Mouse (Mus musculus): ENCODE data around the gene Apoa1. TPM values are rescaled to one million over a fixed set of nuclear protein-coding genes. Genes with fewer than 3 reads are reported as not detected.
A peak's percentile ranks its signal among the peaks of the same experiment; 100 is the strongest.

The Apoa1 gene
- polyA plus RNA-seq, 1 experiment from 2014 or later, result 1.7 TPM

DNA sequence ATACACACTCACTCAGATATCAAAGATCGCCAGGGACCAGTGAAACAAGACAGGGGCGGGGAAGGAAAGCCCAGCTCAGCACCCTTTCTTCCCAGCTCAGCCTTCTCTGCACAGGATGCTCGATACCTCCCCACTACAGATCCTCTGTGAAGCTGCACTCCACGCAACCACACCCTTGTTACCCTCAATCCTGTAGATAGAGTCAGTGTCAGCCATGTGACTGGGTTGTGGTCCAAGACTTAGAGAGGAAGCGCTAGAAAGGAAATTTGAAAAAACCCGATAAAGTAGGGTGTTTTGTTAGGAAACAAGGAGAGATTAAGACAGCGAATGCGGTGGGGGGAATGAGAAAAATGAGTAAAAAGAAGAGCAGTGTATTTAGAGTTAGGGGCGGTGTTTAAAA, 43.7 kb downstream of the Apoa1 start:
- Histone ChIP-seq H3K4me1 (peaks cover 15% of the 10 kb centered on the region), H3K9ac (no peak overlapping the region), H3K9me3 (replicated peaks) (no peaks in the 10 kb centered on the region), H3K27me3 (peaks cover 25% of the 10 kb centered on the region), H3K36me3 (peaks cover 22% of the 10 kb centered on the region), H3K4me2 (replicated peaks) (peak overlapping the region; percentile 99; the same call in 1 of the 2 replicates), H3K4me3 (no peak overlapping the region), H3K27ac (no peak overlapping the region)
- no peak for ATAC-seq (ENCODE audit: low FRiP score)
- WGBS, result 90% methylated on average over 9 of the region's 9 CpGs

GRCm38 (mm10) chr9:46272677-46273454, 44.5 kb downstream of the Apoa1 start, which contains the start of gene Zpr1:
Zpr1 (plus strand) TSS chr9:46273064.
- peak; percentile 93 for ATAC-seq (ENCODE audit: low FRiP score)
- Histone ChIP-seq H3K4me3 (peak within 1 kb of the TSS; percentile 91), H3K27me3 (peaks cover 25% of the 10 kb centered on the region), H3K27ac (peak within 1 kb of the TSS; percentile 5), H3K36me3 (peaks cover 29% of the 10 kb centered on the region), H3K4me2 (replicated peaks) (peak within 1 kb of the TSS; percentile 99), H3K9ac (peak within 1 kb of the TSS; percentile 78), H3K9me3 (replicated peaks) (no peaks in the 10 kb centered on the region), H3K4me1 (peaks cover 15% of the 10 kb centered on the region)
- 5% methylated on average over 45 of the region's 45 CpGs for WGBS

DNA sequence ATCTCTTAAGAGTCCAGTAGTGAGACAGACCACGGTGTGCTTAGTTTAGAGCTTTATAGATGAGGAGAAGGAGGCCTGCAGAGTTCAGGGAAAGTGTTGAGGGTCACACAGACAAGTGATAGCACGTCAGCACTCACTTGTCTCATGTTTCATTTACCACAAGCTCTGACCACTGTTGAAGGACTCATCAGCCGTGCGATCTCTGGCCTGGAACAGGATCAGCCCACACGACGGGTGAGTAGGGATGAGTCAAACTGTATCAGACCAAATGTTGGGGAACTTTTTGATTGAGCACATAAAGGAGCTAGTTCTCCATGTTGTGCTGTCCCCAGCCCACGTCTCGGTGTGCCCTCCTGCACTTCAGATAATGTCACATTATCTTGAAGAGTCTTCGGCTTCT, 46.1 kb downstream of the Apoa1 start:
- Histone ChIP-seq H3K27ac (no peak overlapping the region), H3K4me2 (replicated peaks) (no peak overlapping the region), H3K9me3 (replicated peaks) (no peaks in the 10 kb centered on the region), H3K4me3 (no peak overlapping the region), H3K27me3 (peaks cover 20% of the 10 kb centered on the region), H3K36me3 (peaks cover 42% of the 10 kb centered on the region), H3K4me1 (peaks cover 15% of the 10 kb centered on the region), H3K9ac (no peak overlapping the region)
- no peak for ATAC-seq (ENCODE audit: low FRiP score)
- WGBS, result 93% methylated on average over 9 of the region's 9 CpGs

Other genes starting within 250 kb of the Apoa1 start
- 290 and 303 TPM in 2 replicates for gene Pafah1b2, start 215.9 kb upstream of the Apoa1 start, polyA plus RNA-seq (2016; fragmentation: Nextera tagmentation; extraction: Ambion mirVana)
- gene Sik3, start 215.8 kb upstream of the Apoa1 start, polyA plus RNA-seq (2016; fragmentation: Nextera tagmentation; extraction: Ambion mirVana), result 13.9 and 14.7 TPM in 2 replicates
- not detected in 2 replicates for gene Apoc3, start 7.1 kb downstream of the Apoa1 start, polyA plus RNA-seq (2016; fragmentation: Nextera tagmentation; extraction: Ambion mirVana)
- gene Apoa4, start 12.1 kb downstream of the Apoa1 start, polyA plus RNA-seq (2016; fragmentation: Nextera tagmentation; extraction: Ambion mirVana), result not detected in 2 replicates
- 0.19 TPM in 1 of 2 replicates, not detected in the other for gene Apoa5, start 40.1 kb downstream of the Apoa1 start, polyA plus RNA-seq (2016; fragmentation: Nextera tagmentation; extraction: Ambion mirVana)
- gene Zpr1, start 44.5 kb downstream of the Apoa1 start, polyA plus RNA-seq (2016; fragmentation: Nextera tagmentation; extraction: Ambion mirVana), result 55.0 and 59.8 TPM in 2 replicates
- 22.5 and 23.5 TPM in 2 replicates for gene Bud13, start 54.4 kb downstream of the Apoa1 start, polyA plus RNA-seq (2016; fragmentation: Nextera tagmentation; extraction: Ambion mirVana)
- gene 4931429L15Rik, start 91.4 kb downstream of the Apoa1 start, polyA plus RNA-seq (2016; fragmentation: Nextera tagmentation; extraction: Ambion mirVana), result not detected in 2 replicates

All from hindbrain, embryonic 12.5 days (tissue).